Comparison of ENCODE assay signal across 10 mouse cellular contexts in genomic region chr4:143330566-143330965, GRCm38 (mm10). TPM values are rescaled to one million over a fixed set of nuclear protein-coding genes. Genes with fewer than 3 reads are reported as not detected.
DNase-seq lines count a peak whose midpoint lies in the region; ATAC-seq and TF ChIP-seq lines count a peak whose summit lies in the region.
"Had no signal": no experiment of that assay in that cellular context is flagged by ENCODE, and none has a peak within 500 bp of the region (broad histone marks: within the 10 kb centered on the region; RNA-seq: fewer than 3 reads in every experiment).

No protein-coding gene starts in this region.

- ATAC-seq in cerebellum, adult (ENCODE audit: insufficient number of reproducible peaks, low FRiP score, low TSS enrichment) = no peak
- no peak for ATAC-seq in midbrain, postnatal 0 days (ENCODE audit: low FRiP score)
- no peak for ATAC-seq in midbrain, embryonic 16.5 days
- no peak for ATAC-seq in hindbrain, embryonic 12.5 days (ENCODE audit: low FRiP score)
- ATAC-seq in stomach, postnatal 0 days (ENCODE audit: low FRiP score, low TSS enrichment) = 0 out of 2 replicates have a peak, but pooled peaks have one; percentile 51

- H3K9me3 ChIP-seq in midbrain, postnatal 0 days (ENCODE audit: low read length) = no peaks in the 10 kb centered on the region
- H3K9me3 ChIP-seq in midbrain, embryonic 16.5 days (replicated peaks; ENCODE audit: control insufficient read depth, low read length, poor library complexity, severe bottlenecking) = no peaks in the 10 kb centered on the region
- 0 out of 2 replicates have a peak, but pooled peaks cover 7% of the 10 kb centered on the region for H3K9me3 ChIP-seq in hindbrain, embryonic 12.5 days (replicated peaks)
- H3K9me3 ChIP-seq in stomach, postnatal 0 days (ENCODE audit: control insufficient read depth, low read length) = no peaks in the 10 kb centered on the region
- H3K9me3 ChIP-seq: heart, embryonic 15.5 days had no signal

- H3K4me1 ChIP-seq in cerebellum, adult 2 months (ENCODE audit: control insufficient read depth, insufficient read depth, low read length) = no peaks in the 10 kb centered on the region
- no peaks in the 10 kb centered on the region for H3K4me1 ChIP-seq in midbrain, postnatal 0 days (ENCODE audit: insufficient read depth, low read length)
- no peaks in the 10 kb centered on the region for H3K4me1 ChIP-seq in midbrain, embryonic 16.5 days (ENCODE audit: control insufficient read depth, insufficient read depth, low read length)
- no peaks in the 10 kb centered on the region for H3K4me1 ChIP-seq in hindbrain, embryonic 12.5 days
- H3K4me1 ChIP-seq in stomach, postnatal 0 days (replicated peaks; ENCODE audit: control insufficient read depth, insufficient read depth) = no peaks in the 10 kb centered on the region

- TF ChIP-seq CTCF in cerebellum, adult 2 months (IDR thresholded peaks at IDR 0.05; ENCODE audit: borderline replicate concordance, insufficient read depth, low read depth, low read length) = no peak
- TF ChIP-seq CTCF in midbrain, postnatal 0 days (IDR thresholded peaks at IDR 0.05) = no peak
- TF ChIP-seq CTCF in stomach, postnatal 0 days (IDR thresholded peaks at IDR 0.05; ENCODE audit: low read depth) = no peak

- no peak overlapping the region for H3K9ac ChIP-seq in midbrain, postnatal 0 days (replicated peaks; ENCODE audit: low read length, poor library complexity, severe bottlenecking)
- no peak overlapping the region for H3K9ac ChIP-seq in midbrain, embryonic 16.5 days (ENCODE audit: low read depth, low read length)
- no peak overlapping the region for H3K9ac ChIP-seq in hindbrain, embryonic 12.5 days
- no peak overlapping the region for H3K9ac ChIP-seq in stomach, postnatal 0 days (ENCODE audit: low read length)
- H3K9ac ChIP-seq: heart, embryonic 15.5 days had no signal

- no peak overlapping the region for H3K27ac ChIP-seq in cerebellum, adult 2 months (ENCODE audit: insufficient read depth, low read length)
- no peak overlapping the region for H3K27ac ChIP-seq in midbrain, postnatal 0 days (ENCODE audit: low read depth, low read length)
- no peak overlapping the region for H3K27ac ChIP-seq in midbrain, embryonic 16.5 days (ENCODE audit: low read length)
- 0 out of 2 replicates have a peak overlapping the region, but pooled peaks have one; percentile 13 for H3K27ac ChIP-seq in hindbrain, embryonic 12.5 days
- no peak overlapping the region for H3K27ac ChIP-seq in stomach, postnatal 0 days (replicated peaks)
- H3K27ac ChIP-seq: heart, embryonic 15.5 days had no signal

- no peak overlapping the region for H3K4me2 ChIP-seq in midbrain, postnatal 0 days (ENCODE audit: low read depth, low read length, poor library complexity, severe bottlenecking)
- H3K4me2 ChIP-seq in midbrain, embryonic 16.5 days (ENCODE audit: low read length) = no peak overlapping the region
- H3K4me2 ChIP-seq in hindbrain, embryonic 12.5 days (replicated peaks) = no peak overlapping the region
- H3K4me2 ChIP-seq in stomach, postnatal 0 days (replicated peaks; ENCODE audit: low read depth) = no peak overlapping the region
- H3K4me2 ChIP-seq: heart, embryonic 15.5 days had no signal

- H3K27me3 ChIP-seq in cerebellum, adult 2 months (ENCODE audit: control insufficient read depth, insufficient read depth, low read length) = no peaks in the 10 kb centered on the region
- no peaks in the 10 kb centered on the region for H3K27me3 ChIP-seq in midbrain, postnatal 0 days (ENCODE audit: insufficient read depth, low read length)
- no peaks in the 10 kb centered on the region for H3K27me3 ChIP-seq in midbrain, embryonic 16.5 days (ENCODE audit: control insufficient read depth, insufficient read depth, low read depth, low read length)
- H3K27me3 ChIP-seq in hindbrain, embryonic 12.5 days = no peaks in the 10 kb centered on the region
- H3K27me3 ChIP-seq in stomach, postnatal 0 days (ENCODE audit: control insufficient read depth, insufficient read depth, low read length) = no peaks in the 10 kb centered on the region
- H3K27me3 ChIP-seq: heart, embryonic 15.5 days had no signal

- DNase-seq in cerebellum, adult 2 months = peak; percentile 17 to 34
- peak; percentile 38 for DNase-seq in midbrain, postnatal 0 days (ENCODE audit: low spot score)
- DNase-seq in stomach, postnatal 0 days (ENCODE audit: low spot score) = no peak
- DNase-seq in frontal cortex, postnatal 36 days (ENCODE audit: low spot score in 2 of 2) = no peak
- no peak for DNase-seq in adrenal gland, postnatal 14 days
- DNase-seq: cerebellum, postnatal 14 days had no signal

- no peaks in the 10 kb centered on the region for H3K36me3 ChIP-seq in midbrain, postnatal 0 days (ENCODE audit: insufficient read depth, low read length)
- no peaks in the 10 kb centered on the region for H3K36me3 ChIP-seq in midbrain, embryonic 16.5 days (ENCODE audit: control insufficient read depth, insufficient read depth, low read length)
- no peaks in the 10 kb centered on the region for H3K36me3 ChIP-seq in hindbrain, embryonic 12.5 days
- H3K36me3 ChIP-seq in stomach, postnatal 0 days (ENCODE audit: control insufficient read depth, insufficient read depth, low read length) = no peaks in the 10 kb centered on the region
- H3K36me3 ChIP-seq: heart, embryonic 15.5 days had no signal

- 34% methylated on average over 9 of the region's 9 CpGs for WGBS in cerebellum, adult 2 months
- 42% methylated on average over 9 of the region's 9 CpGs for WGBS in midbrain, postnatal 0 days
- WGBS in midbrain, embryonic 16.5 days = 35% methylated on average over 9 of the region's 9 CpGs
- WGBS in hindbrain, embryonic 12.5 days = 43% methylated on average over 9 of the region's 9 CpGs
- WGBS in stomach, postnatal 0 days = 21% methylated on average over 9 of the region's 9 CpGs

- no peak for TF ChIP-seq POLR2A in cerebellum, adult 2 months (IDR thresholded peaks at IDR 0.05; ENCODE audit: borderline replicate concordance, insufficient read depth, low read length)

- no peak for TF ChIP-seq EP300 in stomach, postnatal 0 days (optimal IDR thresholded peaks at IDR 0.05)

- H3K4me3 ChIP-seq in cerebellum, adult 2 months (replicated peaks; ENCODE audit: insufficient read depth, low read depth, low read length) = no peak overlapping the region
- H3K4me3 ChIP-seq in midbrain, postnatal 0 days (ENCODE audit: low read depth, low read length) = no peak overlapping the region
- H3K4me3 ChIP-seq in midbrain, embryonic 16.5 days (ENCODE audit: low read depth, low read length) = no peak overlapping the region
- no peak overlapping the region for H3K4me3 ChIP-seq in hindbrain, embryonic 12.5 days
- no peak overlapping the region for H3K4me3 ChIP-seq in stomach, postnatal 0 days (ENCODE audit: low read depth, low read length)
- H3K4me3 ChIP-seq: heart, embryonic 15.5 days had no signal

RNA-seq across cellular contexts. Expression of gene Lrrc38, which starts 19.0 kb away (rescaled TPM):
- 7.6 and 7.7 TPM in 2 replicates for polyA plus RNA-seq in cerebellum, adult 2 months (2012; rRNA removed)
- 0.33 and 2.3 TPM in 2 replicates for total RNA-seq in midbrain, postnatal 0 days (2014; rRNA removed)
- polyA plus RNA-seq in midbrain, postnatal 0 days (2015; fragmentation: Nextera tagmentation; extraction: Ambion mirVana) = 0.64 and 0.67 TPM in 2 replicates
- polyA plus RNA-seq in midbrain, embryonic 16.5 days (2015; fragmentation: Nextera tagmentation; extraction: Ambion mirVana) = 0.40 and 0.52 TPM in 2 replicates
- 0.44 and 0.79 TPM in 2 replicates for polyA plus RNA-seq in hindbrain, embryonic 12.5 days (2016; fragmentation: Nextera tagmentation; extraction: Ambion mirVana)
- 0.06 TPM in 1 of 2 replicates, not detected in the other for polyA plus RNA-seq in stomach, postnatal 0 days (2015; fragmentation: Nextera tagmentation; extraction: Ambion mirVana)
- not detected in 2 replicates for total RNA-seq in adrenal gland, postnatal 14 days (2021)

RNA-seq across cellular contexts. Expression of gene Pdpn, which starts 31.2 kb away (rescaled TPM):
- 7.7 and 8.4 TPM in 2 replicates for polyA plus RNA-seq in cerebellum, adult 2 months (2012; rRNA removed)
- 32.3 and 37.6 TPM in 2 replicates for total RNA-seq in midbrain, postnatal 0 days (2014; rRNA removed)
- polyA plus RNA-seq in midbrain, postnatal 0 days (2015; fragmentation: Nextera tagmentation; extraction: Ambion mirVana) = 33.6 and 35.2 TPM in 2 replicates
- polyA plus RNA-seq in midbrain, embryonic 16.5 days (2015; fragmentation: Nextera tagmentation; extraction: Ambion mirVana) = 36.1 and 40.2 TPM in 2 replicates
- polyA plus RNA-seq in hindbrain, embryonic 12.5 days (2016; fragmentation: Nextera tagmentation; extraction: Ambion mirVana) = 83.2 and 89.1 TPM in 2 replicates
- 27.5 and 36.0 TPM in 2 replicates for polyA plus RNA-seq in stomach, postnatal 0 days (2015; fragmentation: Nextera tagmentation; extraction: Ambion mirVana)
- total RNA-seq in adrenal gland, postnatal 14 days (2021) = 5.9 and 8.4 TPM in 2 replicates

Comparison
In these comparisons a context has a peak if more than half of its experiments do, and no peak if none do; other contexts are left out.
1. DNase-seq: peak in cerebellum, adult 2 months (2 of 2) and midbrain, postnatal 0 days (single experiment); none in stomach, postnatal 0 days (single experiment), frontal cortex, postnatal 36 days (0 of 2) and adrenal gland, postnatal 14 days (single experiment).